Mouse (Mus musculus): ENCODE data around the gene Safb. TPM values are rescaled to one million over a fixed set of nuclear protein-coding genes. Genes with fewer than 3 reads are reported as not detected.

Safb gene
- 47.6 and 135 TPM in 2 replicates for polyA plus RNA-seq (2012; rRNA removed; ENCODE audit: low replicate concordance)

DNA sequence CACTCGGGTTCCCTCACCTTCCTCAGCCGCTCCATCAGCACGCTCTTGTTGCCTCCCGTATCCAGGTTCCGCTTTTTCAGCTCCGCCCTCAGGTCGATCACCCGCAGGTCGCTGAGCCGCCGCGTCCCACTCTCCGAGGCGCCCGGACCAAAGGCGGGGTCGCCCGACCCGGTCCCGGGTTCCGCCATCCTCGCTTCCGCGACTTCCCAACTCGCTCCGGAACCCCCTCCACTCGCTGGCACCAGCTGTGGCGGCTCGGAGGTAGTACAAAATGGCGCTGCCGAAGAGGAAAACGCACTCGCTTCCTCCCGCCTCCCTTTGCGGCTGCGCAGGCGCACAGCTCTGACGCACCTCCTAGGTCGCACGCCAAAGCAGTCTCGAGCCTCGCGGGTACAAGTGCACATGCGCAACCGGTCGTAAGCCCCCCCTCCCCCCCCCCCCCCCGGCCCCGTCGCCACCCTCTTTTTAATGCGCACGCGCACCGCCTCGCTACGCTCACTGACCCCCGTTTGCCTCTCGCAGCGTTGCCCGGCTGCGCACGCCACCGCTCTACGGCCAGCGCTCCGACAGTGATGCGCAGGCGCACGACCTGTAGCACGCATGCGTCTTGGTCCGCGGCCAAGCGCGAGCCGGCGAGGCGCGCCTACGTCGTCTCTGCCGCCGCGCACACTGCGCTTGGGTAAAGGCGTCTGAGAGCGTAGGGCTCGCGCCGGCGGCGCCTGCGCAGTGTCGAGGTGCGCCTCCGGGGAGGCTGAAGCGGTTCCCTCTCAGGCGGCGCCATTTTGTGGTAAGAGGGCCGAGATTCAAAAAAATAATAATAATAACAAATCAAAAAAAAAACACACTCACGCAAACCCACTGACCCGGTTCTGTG, at the start of gene Safb, which contains the start of gene Safb2:
TSS of gene Safb (plus strand) at position 569 of the 874 bp plus-strand sequence.
TSS of gene Safb2 (minus strand) at position 329 of the 874 bp plus-strand sequence.

DNA sequence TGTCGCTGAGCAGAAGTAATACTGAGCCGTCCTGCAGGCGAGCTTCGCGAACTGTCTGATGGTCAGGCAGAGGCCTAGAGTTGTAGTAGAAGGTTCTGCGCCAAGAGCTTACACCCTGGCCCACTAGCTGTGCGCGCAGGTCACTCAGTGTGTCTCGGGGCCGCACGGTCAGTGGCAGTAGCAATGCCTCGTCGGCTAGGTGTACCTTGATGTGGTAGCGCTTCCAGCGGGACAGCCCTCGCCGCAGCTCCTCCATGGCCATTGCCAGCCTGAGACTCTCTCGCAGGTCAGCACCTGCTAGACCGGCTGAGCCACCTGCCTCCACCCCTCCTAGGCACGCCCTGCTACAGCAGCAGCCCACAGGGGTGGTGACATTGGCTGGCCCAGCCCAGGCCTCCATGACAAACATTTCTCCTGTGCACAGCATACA, 30.5 kb upstream of the Safb start, which contains the start of gene Gm20219:
TSS of gene Gm20219 (minus strand) at position 266 of the 430 bp plus-strand sequence.

DNA sequence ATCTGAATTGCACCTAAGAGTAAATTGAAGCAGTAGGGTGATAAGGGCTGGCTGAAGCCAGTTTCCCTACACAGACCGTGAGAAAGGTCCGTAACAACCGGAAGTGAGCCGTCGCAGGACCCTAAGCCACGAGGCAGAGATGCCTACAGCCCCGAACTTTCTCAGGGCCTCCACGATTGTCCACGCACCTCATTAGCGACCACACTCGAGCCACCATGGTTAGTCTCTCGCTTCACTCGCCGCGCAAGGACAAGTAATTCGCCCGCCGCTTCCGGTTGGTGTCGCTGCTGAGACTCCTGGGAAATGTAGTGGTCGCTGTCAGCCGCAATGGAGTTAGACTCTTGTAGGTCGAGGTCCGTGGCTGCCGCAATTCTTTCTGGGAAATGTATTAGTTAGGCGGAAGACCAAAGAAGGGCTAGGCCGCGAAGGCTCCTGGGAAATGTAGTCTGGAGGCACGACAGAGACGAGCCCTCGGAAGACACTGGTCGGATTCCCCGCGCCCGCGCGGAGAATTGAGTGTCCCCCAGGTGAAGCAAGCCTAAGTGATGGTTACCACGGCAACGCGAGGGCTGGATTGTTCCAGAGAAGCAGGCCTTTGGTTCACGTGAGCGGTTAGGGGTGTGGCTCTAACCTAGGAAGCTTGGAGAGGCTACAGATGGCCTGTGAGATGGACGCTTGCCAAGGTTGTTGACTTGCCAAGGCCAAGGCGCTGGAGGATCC, 25.0 kb downstream of the Safb start, which contains the start of gene 2410015M20Rik:
TSS of gene 2410015M20Rik (minus strand) at position 320 of the 720 bp plus-strand sequence.

DNA sequence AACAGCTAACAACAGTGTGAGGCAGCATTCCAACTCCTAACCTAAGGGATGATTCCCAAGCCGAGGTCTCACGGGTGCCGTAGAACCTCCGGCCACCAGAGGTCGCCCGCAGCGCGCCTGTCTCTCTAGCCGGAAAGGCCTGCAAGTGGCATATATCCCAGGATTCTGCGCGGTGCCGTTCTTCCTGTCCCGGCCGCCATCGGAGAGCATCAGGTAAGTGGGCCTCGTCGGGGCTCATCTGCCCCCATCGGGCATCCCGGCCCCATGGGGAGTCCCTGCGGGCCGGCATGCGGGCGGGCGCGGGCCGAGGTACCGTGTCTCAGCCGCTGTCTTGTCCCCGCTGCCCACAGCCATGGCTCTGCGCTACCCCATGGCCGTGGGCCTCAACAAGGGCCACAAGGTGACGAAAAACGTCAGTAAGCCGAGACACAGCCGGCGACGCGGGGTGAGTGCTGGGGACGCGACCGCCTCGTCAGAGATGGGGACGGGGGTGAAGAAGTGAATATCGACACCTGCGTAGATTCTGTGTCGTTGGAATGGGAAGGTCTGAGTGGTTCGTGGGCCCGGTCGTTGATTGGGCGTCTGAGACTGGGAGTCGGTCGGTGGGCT, 28.7 kb downstream of the Safb start, which contains the start of gene Rpl36:
TSS of gene Rpl36 (plus strand) at position 181 of the 609 bp plus-strand sequence.

GRCm38 (mm10) chr17:56626754-56627470, 42.3 kb downstream of the Safb start, which contains the start of gene Lonp1:
Lonp1 (minus strand) TSS chr17:56626887.

DNA sequence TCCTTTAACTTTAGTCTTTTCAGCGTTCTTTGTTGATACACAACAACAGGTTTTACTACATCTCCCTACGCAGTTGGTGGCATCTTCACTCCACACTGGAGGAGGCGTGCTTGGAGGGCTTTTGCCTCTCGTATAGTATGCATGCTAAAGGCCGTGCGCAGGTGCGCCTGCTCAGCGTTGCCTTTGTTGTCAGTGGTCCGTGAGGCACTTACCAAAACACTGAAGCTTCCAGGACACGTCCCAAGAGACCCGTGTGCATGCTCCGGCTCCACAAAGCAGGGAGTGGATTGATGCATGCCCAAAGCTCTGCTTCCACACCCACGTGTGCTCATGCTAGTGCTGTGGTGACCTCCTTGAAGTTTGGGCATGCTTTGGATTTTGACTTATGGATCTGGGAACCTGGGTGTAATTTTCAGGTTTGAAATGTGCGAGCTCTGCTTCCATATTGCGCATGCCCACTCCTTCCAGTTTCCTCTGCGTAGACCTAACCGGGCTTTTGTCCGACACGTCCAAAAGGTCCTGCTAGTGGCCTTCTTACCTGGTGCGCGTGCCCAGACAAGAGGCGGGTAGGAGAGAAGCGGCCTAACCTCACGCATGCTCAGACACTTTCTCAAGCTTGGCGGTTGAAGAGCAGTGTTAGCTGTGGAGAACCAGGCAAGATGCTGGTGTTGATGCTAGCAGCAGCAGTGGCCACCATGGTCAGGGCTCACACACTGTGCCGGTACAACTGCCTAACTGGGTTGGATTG, 43.1 kb downstream of the Safb start, which contains the start of gene Catsperd:
TSS of gene Catsperd (plus strand) at position 614 of the 748 bp plus-strand sequence.

Other genes starting within 250 kb of the Safb start
- 129 and 403 TPM in 2 replicates for gene Ptprs, start 108.3 kb upstream of the Safb start, polyA plus RNA-seq (2012; rRNA removed; ENCODE audit: low replicate concordance)
- not detected in 2 replicates for gene Znrf4, start 72.4 kb upstream of the Safb start, polyA plus RNA-seq (2012; rRNA removed; ENCODE audit: low replicate concordance)
- 1.7 and 11.7 TPM in 2 replicates for gene Gm20219, start 30.4 kb upstream of the Safb start, polyA plus RNA-seq (2012; rRNA removed; ENCODE audit: low replicate concordance)
- 49.3 and 95.5 TPM in 2 replicates for gene Safb2, start 240 bp upstream of the Safb start, polyA plus RNA-seq (2012; rRNA removed; ENCODE audit: low replicate concordance)
- 212 and 312 TPM in 2 replicates for gene 2410015M20Rik, start 24.9 kb downstream of the Safb start, polyA plus RNA-seq (2012; rRNA removed; ENCODE audit: low replicate concordance)
- 1,682 and 2,676 TPM in 2 replicates for gene Rpl36, start 28.6 kb downstream of the Safb start, polyA plus RNA-seq (2012; rRNA removed; ENCODE audit: low replicate concordance)
- 89.6 and 94.0 TPM in 2 replicates for gene Lonp1, start 42.1 kb downstream of the Safb start, polyA plus RNA-seq (2012; rRNA removed; ENCODE audit: low replicate concordance)
- gene Catsperd, start 43.3 kb downstream of the Safb start, polyA plus RNA-seq (2012; rRNA removed; ENCODE audit: low replicate concordance): 0.10 and 0.91 TPM in 2 replicates
- 65.2 and 115 TPM in 2 replicates for gene Ranbp3, start 88.5 kb downstream of the Safb start, polyA plus RNA-seq (2012; rRNA removed; ENCODE audit: low replicate concordance)
- 611 and 638 TPM in 2 replicates for gene Ndufa11, start 132.9 kb downstream of the Safb start, polyA plus RNA-seq (2012; rRNA removed; ENCODE audit: low replicate concordance)
- 26.0 and 39.8 TPM in 2 replicates for gene Vmac, start 133.2 kb downstream of the Safb start, polyA plus RNA-seq (2012; rRNA removed; ENCODE audit: low replicate concordance)
- 2.3 and 32.0 TPM in 2 replicates for gene Nrtn, start 172.7 kb downstream of the Safb start, polyA plus RNA-seq (2012; rRNA removed; ENCODE audit: low replicate concordance)
- 49.9 and 90.2 TPM in 2 replicates for gene Dus3l, start 179.9 kb downstream of the Safb start, polyA plus RNA-seq (2012; rRNA removed; ENCODE audit: low replicate concordance)
- 0.83 and 2.1 TPM in 2 replicates for gene Prr22, start 185.4 kb downstream of the Safb start, polyA plus RNA-seq (2012; rRNA removed; ENCODE audit: low replicate concordance)
- gene Rfx2, start 246.2 kb downstream of the Safb start, polyA plus RNA-seq (2012; rRNA removed; ENCODE audit: low replicate concordance): 13.1 and 38.2 TPM in 2 replicates

All from subcutaneous adipose tissue, adult 2 months (tissue).